Mouse (Mus musculus) forebrain, embryonic 15.5 days (tissue): ENCODE measurements around the gene Otx1. TPM values are rescaled to one million over a fixed set of nuclear protein-coding genes. Genes with fewer than 3 reads are reported as not detected.

Source experiments
- ATAC-seq: fragments of 200-750 bp; cut with Nextera tagmentation; replicated peaks from 2 replicates; pipeline ENCODE4 v1.8.0; 2017; ENCODE audit warnings: mild to moderate bottlenecking, moderate TSS enrichment, moderate library complexity
- H3K27ac ChIP-seq: fragments of 300-500 bp; sonication (generic); replicated peaks from 2 replicates; pipeline ENCODE4 v1.5.1; 2015; ENCODE audit warnings: mild to moderate bottlenecking, inconsistent platforms
- H3K27me3 ChIP-seq: fragments of 300-500 bp; sonication (generic); 2 replicates; pipeline ENCODE4 v1.6.1; 2015; ENCODE audit warnings: inconsistent platforms
- H3K36me3 ChIP-seq: fragments of 300-500 bp; sonication (generic); 2 replicates; pipeline ENCODE4 v1.6.1; 2015; ENCODE audit warnings: mild to moderate bottlenecking, inconsistent platforms
- H3K4me1 ChIP-seq: fragments of 300-500 bp; sonication (generic); 2 replicates; pipeline ENCODE4 v1.6.1; 2015; ENCODE audit warnings: inconsistent platforms
- H3K4me2 ChIP-seq: fragments of 300-500 bp; sonication (generic); replicated peaks from 2 replicates; pipeline ENCODE4 v1.6.1; 2015; ENCODE audit warnings: mild to moderate bottlenecking, inconsistent platforms
- H3K4me3 ChIP-seq: fragments of 300-500 bp; sonication (generic); 2 replicates; pipeline ENCODE4 v1.5.1; 2015; ENCODE audit warnings: mild to moderate bottlenecking, inconsistent platforms
- H3K9ac ChIP-seq: fragments of 300-500 bp; sonication (generic); replicated peaks from 2 replicates; pipeline ENCODE4 v1.6.1; 2015; ENCODE audit warnings: mild to moderate bottlenecking, inconsistent platforms
- H3K9me3 ChIP-seq: fragments of 300-500 bp; sonication (generic); 2 replicates; pipeline ENCODE4 v1.6.1; 2016; ENCODE audit warnings: inconsistent platforms
- WGBS: fragments of 180-500 bp; shearing (Covaris S2); methylation state at CpG from one replicate; pipeline ENCODE4 v1.1.7; 2015; ENCODE audit warnings: mixed read lengths; 5-methylcytosine and 5-hydroxymethylcytosine counted together
- polyA plus RNA-seq: library from polyadenylated mRNA; unstranded; fragments of >200 nt; fragmentation: Nextera tagmentation; extraction: Ambion mirVana; gene quantifications from 2 replicates; pipeline ENCODE4 v1.2.1, GENCODE M21; 2015

Gene Otx1
- polyA plus RNA-seq, 1 experiment from 2014 or later: 9.8 TPM

- Histone ChIP-seq H3K4me2 (no peak overlapping the region), H3K9me3 (no peaks in the 10 kb centered on the region), H3K9ac (no peak overlapping the region), H3K27me3 (no peaks in the 10 kb centered on the region), H3K27ac (no peak overlapping the region), H3K36me3 (no peaks in the 10 kb centered on the region), H3K4me3 (no peak overlapping the region), H3K4me1 (no peaks in the 10 kb centered on the region)
- no peak for ATAC-seq
- 84% methylated on average over 5 of the region's 5 CpGs for WGBS
Observed at GRCm38 (mm10) chr11:21974005-21974531, 28.6 kb downstream of the Otx1 start.

GRCm38 (mm10) chr11:21973597-21973996 is 29.1 kb downstream of the Otx1 start:
- H3K36me3 ChIP-seq: no peaks in the 10 kb centered on the region
- no peaks in the 10 kb centered on the region for H3K4me1 ChIP-seq
- H3K27me3 ChIP-seq: no peaks in the 10 kb centered on the region
- 87% methylated on average over 3 of the region's 3 CpGs for WGBS
- H3K4me2 ChIP-seq: no peak overlapping the region
- no peak for ATAC-seq
- no peak overlapping the region for H3K9ac ChIP-seq
- H3K27ac ChIP-seq: no peak overlapping the region
- H3K4me3 ChIP-seq: no peak overlapping the region
- H3K9me3 ChIP-seq: no peaks in the 10 kb centered on the region

- Histone ChIP-seq H3K4me1 (no peaks in the 10 kb centered on the region), H3K4me3 (no peak overlapping the region), H3K27me3 (no peaks in the 10 kb centered on the region), H3K4me2 (no peak overlapping the region), H3K36me3 (no peaks in the 10 kb centered on the region), H3K9me3 (no peaks in the 10 kb centered on the region), H3K9ac (no peak overlapping the region), H3K27ac (no peak overlapping the region)
- no peak for ATAC-seq
- WGBS: 95% methylated on average over 3 of the region's 3 CpGs
Observed at GRCm38 (mm10) chr11:21968922-21969321, 33.8 kb downstream of the Otx1 start.

GRCm38 (mm10) chr11:21955167-21955566 is 47.5 kb downstream of the Otx1 start:
- H3K9me3 ChIP-seq: no peaks in the 10 kb centered on the region
- H3K36me3 ChIP-seq: no peaks in the 10 kb centered on the region
- no peak for ATAC-seq
- no peak overlapping the region for H3K4me3 ChIP-seq
- no peaks in the 10 kb centered on the region for H3K4me1 ChIP-seq
- H3K4me2 ChIP-seq: no peak overlapping the region
- 90% methylated on average over 7 of the region's 7 CpGs for WGBS
- H3K27me3 ChIP-seq: no peaks in the 10 kb centered on the region
- H3K9ac ChIP-seq: no peak overlapping the region
- H3K27ac ChIP-seq: no peak overlapping the region

- no peak overlapping the region for H3K27ac ChIP-seq
- H3K9ac ChIP-seq: no peak overlapping the region
- H3K4me1 ChIP-seq: no peaks in the 10 kb centered on the region
- no peak for ATAC-seq
- H3K27me3 ChIP-seq: no peaks in the 10 kb centered on the region
- H3K4me3 ChIP-seq: no peak overlapping the region
- WGBS: 93% methylated on average over 2 of the region's 2 CpGs
- no peak overlapping the region for H3K4me2 ChIP-seq
- H3K36me3 ChIP-seq: no peaks in the 10 kb centered on the region
- H3K9me3 ChIP-seq: no peaks in the 10 kb centered on the region
Observed at GRCm38 (mm10) chr11:21951657-21952237, 51.0 kb downstream of the Otx1 start.

- Histone ChIP-seq H3K9ac (no peak overlapping the region), H3K9me3 (no peaks in the 10 kb centered on the region), H3K36me3 (no peaks in the 10 kb centered on the region), H3K4me1 (no peaks in the 10 kb centered on the region), H3K27ac (no peak overlapping the region), H3K27me3 (no peaks in the 10 kb centered on the region), H3K4me3 (no peak overlapping the region), H3K4me2 (no peak overlapping the region)
- no peak for ATAC-seq
Observed at GRCm38 (mm10) chr11:21950094-21950493, 52.6 kb downstream of the Otx1 start.
